Mouse (Mus musculus) 416B (cell line): ENCODE results near the gene Elfn1.

Source experiments
- DNase-seq: peaks from one replicate; pipeline ENCODE4 v3.0.0; 2011; ENCODE audit warnings: low read depth

Elfn1 gene

GRCm38 (mm10) chr5:139907714-139908242, at the start of gene Elfn1:
TSS of gene Elfn1 (plus strand) at chr5:139907943.
- no peak for DNase-seq

GRCm38 (mm10) chr5:139860328-139861104, 47.2 kb upstream of the Elfn1 start:
- DNase-seq = no peak

GRCm38 (mm10) chr5:139862759-139863158, 45.0 kb upstream of the Elfn1 start:
- no peak for DNase-seq

GRCm38 (mm10) chr5:139870886-139871285, 36.9 kb upstream of the Elfn1 start:
- no peak for DNase-seq

GRCm38 (mm10) chr5:139871526-139871925, 36.2 kb upstream of the Elfn1 start:
- no peak for DNase-seq

GRCm38 (mm10) chr5:139877563-139877962, 30.2 kb upstream of the Elfn1 start:
- no peak for DNase-seq

GRCm38 (mm10) chr5:139879694-139880093, 28.0 kb upstream of the Elfn1 start:
- no peak for DNase-seq

GRCm38 (mm10) chr5:139881161-139881560, 26.6 kb upstream of the Elfn1 start:
- DNase-seq = no peak

- DNase-seq = no peak
Observed at GRCm38 (mm10) chr5:139888624-139889023, 19.1 kb upstream of the Elfn1 start.

GRCm38 (mm10) chr5:139889370-139889769, 18.4 kb upstream of the Elfn1 start:
- DNase-seq = no peak

GRCm38 (mm10) chr5:139892326-139892994, 15.3 kb upstream of the Elfn1 start:
- no peak for DNase-seq

- no peak for DNase-seq
Observed at GRCm38 (mm10) chr5:139892995-139893345, 14.8 kb upstream of the Elfn1 start.

- no peak for DNase-seq
Observed at GRCm38 (mm10) chr5:139894025-139894508, 13.7 kb upstream of the Elfn1 start.

GRCm38 (mm10) chr5:139899044-139899443, 8.7 kb upstream of the Elfn1 start:
- no peak for DNase-seq

- no peak for DNase-seq
Observed at GRCm38 (mm10) chr5:139905121-139905520, 2.6 kb upstream of the Elfn1 start.

- no peak for DNase-seq
Observed at GRCm38 (mm10) chr5:139906507-139906906, 1.2 kb upstream of the Elfn1 start.

GRCm38 (mm10) chr5:139907241-139907640, 502 bp upstream of the Elfn1 start:
- no peak for DNase-seq

GRCm38 (mm10) chr5:139908243-139908810, 584 bp downstream of the Elfn1 start:
- DNase-seq = no peak

GRCm38 (mm10) chr5:139908811-139909627, 1.3 kb downstream of the Elfn1 start:
- DNase-seq = no peak

- no peak for DNase-seq
Observed at GRCm38 (mm10) chr5:139909710-139910550, 2.2 kb downstream of the Elfn1 start.

- no peak for DNase-seq
Observed at GRCm38 (mm10) chr5:139910755-139911300, 3.1 kb downstream of the Elfn1 start.
